Mouse (Mus musculus): ENCODE results near the gene Idua. TPM values are rescaled to one million over a fixed set of nuclear protein-coding genes. Genes with fewer than 3 reads are reported as not detected.

Gene Idua
- polyA plus RNA-seq, 1 experiment from 2014 or later, result 13.5 TPM

Other genes with a start within 250 kb of the Idua start
- gene Atp5k, start 225.9 kb upstream of the Idua start, polyA plus RNA-seq (2015; fragmentation: Nextera tagmentation; extraction: Ambion mirVana), result 723 and 856 TPM in 2 replicates
- gene Mfsd7a, start 211.4 kb upstream of the Idua start, polyA plus RNA-seq (2015; fragmentation: Nextera tagmentation; extraction: Ambion mirVana), result 0.19 and 0.40 TPM in 2 replicates
- 15.3 and 17.8 TPM in 2 replicates for gene Pcgf3, start 199.1 kb upstream of the Idua start, polyA plus RNA-seq (2015; fragmentation: Nextera tagmentation; extraction: Ambion mirVana)
- gene Cplx1, start 110.3 kb upstream of the Idua start, polyA plus RNA-seq (2015; fragmentation: Nextera tagmentation; extraction: Ambion mirVana), result 0.74 and 0.82 TPM in 2 replicates
- 28.9 and 31.5 TPM in 2 replicates for gene Gak, start 30.6 kb upstream of the Idua start, polyA plus RNA-seq (2015; fragmentation: Nextera tagmentation; extraction: Ambion mirVana)
- 17.0 and 17.9 TPM in 2 replicates for gene Tmem175, start 30.6 kb upstream of the Idua start, polyA plus RNA-seq (2015; fragmentation: Nextera tagmentation; extraction: Ambion mirVana)
- gene Dgkq, start 9.3 kb downstream of the Idua start, polyA plus RNA-seq (2015; fragmentation: Nextera tagmentation; extraction: Ambion mirVana), result 5.9 and 6.0 TPM in 2 replicates
- gene Slc26a1, start 15.2 kb downstream of the Idua start, polyA plus RNA-seq (2015; fragmentation: Nextera tagmentation; extraction: Ambion mirVana), result 0.62 and 0.99 TPM in 2 replicates
- 13.0 and 19.3 TPM in 2 replicates for gene Fgfrl1, start 32.1 kb downstream of the Idua start, polyA plus RNA-seq (2015; fragmentation: Nextera tagmentation; extraction: Ambion mirVana)
- gene Rnf212, start 114.7 kb downstream of the Idua start, polyA plus RNA-seq (2015; fragmentation: Nextera tagmentation; extraction: Ambion mirVana), result 0.29 and 0.34 TPM in 2 replicates
- not detected in 2 replicates for gene Tmed11, start 135.0 kb downstream of the Idua start, polyA plus RNA-seq (2015; fragmentation: Nextera tagmentation; extraction: Ambion mirVana)
- not detected in 2 replicates for gene Vmn2r8, start 148.5 kb downstream of the Idua start, polyA plus RNA-seq (2015; fragmentation: Nextera tagmentation; extraction: Ambion mirVana)
- not detected in 2 replicates for gene Vmn2r9, start 192.3 kb downstream of the Idua start, polyA plus RNA-seq (2015; fragmentation: Nextera tagmentation; extraction: Ambion mirVana)

All from heart, embryonic 13.5 days (tissue).